Mouse (Mus musculus): ENCODE measurements around the gene Agfg1. TPM values are rescaled to one million over a fixed set of nuclear protein-coding genes. Genes with fewer than 3 reads are reported as not detected.

Gene Agfg1
- total RNA-seq, 1 experiment = 66.6 TPM

- Histone ChIP-seq H3K36me3 (ENCODE audit: control insufficient read depth, insufficient read depth, low read length, poor library complexity, severe bottlenecking) (no peaks in the 10 kb centered on the region), H3K4me1 (ENCODE audit: control insufficient read depth in 2 of 2, insufficient read depth in 2 of 2, low read length in 2 of 2, poor library complexity in 1 of 2) (no peaks in the 10 kb centered on the region), H3K9me3 (ENCODE audit: control insufficient read depth, insufficient read depth, low read depth, low read length) (no peaks in the 10 kb centered on the region), H3K27ac (ENCODE audit: insufficient read depth, low read depth, low read length, poor library complexity, severe bottlenecking) (no peak overlapping the region), H3K9ac (ENCODE audit: insufficient read depth, low read depth, low read length, poor library complexity, severe bottlenecking) (no peak overlapping the region), H3K4me3 (ENCODE audit: insufficient read depth in 1 of 2, low read depth in 1 of 2, low read length in 2 of 2, poor library complexity in 1 of 2, severe bottlenecking in 1 of 2) (no peak overlapping the region)
- TF ChIP-seq CHD2 (IDR thresholded peaks at IDR 0.05; ENCODE audit: low read depth, low read length) = no peak
- no peak for TF ChIP-seq ZNF384 (IDR thresholded peaks at IDR 0.05; ENCODE audit: low read depth, low read length)
- no peak for DNase-seq (ENCODE audit: low read depth, low spot score)
- in situ Hi-C loops (cut with MboI; ENCODE audit: low sequenced_read_pairs in 2 of 2, unreplicated experiment in 2 of 2) = loop anchor here (10.0 to 25.0 kb wide), 2 partner anchors 184 to 186 kb away; no protein-coding TSS in a partner anchor
These were observed 38.0 kb upstream of the Agfg1 start for GRCm38 (mm10) chr1:82801105-82801783.

GRCm38 (mm10) chr1:82803608-82804007 lies 35.7 kb upstream of the Agfg1 start:
- H3K27ac ChIP-seq (ENCODE audit: insufficient read depth, low read depth, low read length, poor library complexity, severe bottlenecking) = no peak overlapping the region
- TF ChIP-seq ZC3H11A (IDR thresholded peaks at IDR 0.05; ENCODE audit: borderline replicate concordance, low read depth, low read length) (peak; percentile 92), HCFC1 (IDR thresholded peaks at IDR 0.05; ENCODE audit: borderline replicate concordance, insufficient read depth, low read length) (no peak), MAFK (IDR thresholded peaks at IDR 0.05; ENCODE audit: insufficient read depth, low read depth, low read length) (no peak)
- no peaks in the 10 kb centered on the region for H3K9me3 ChIP-seq (ENCODE audit: control insufficient read depth, insufficient read depth, low read depth, low read length)
- no peaks in the 10 kb centered on the region for H3K4me1 ChIP-seq (ENCODE audit: control insufficient read depth in 2 of 2, insufficient read depth in 2 of 2, low read length in 2 of 2, poor library complexity in 1 of 2)
- no peak overlapping the region for H3K4me3 ChIP-seq (ENCODE audit: insufficient read depth in 1 of 2, low read depth in 1 of 2, low read length in 2 of 2, poor library complexity in 1 of 2, severe bottlenecking in 1 of 2)
- H3K9ac ChIP-seq (ENCODE audit: insufficient read depth, low read depth, low read length, poor library complexity, severe bottlenecking) = no peak overlapping the region
- peak; percentile 60 for DNase-seq (ENCODE audit: low read depth, low spot score)
- H3K36me3 ChIP-seq (ENCODE audit: control insufficient read depth, insufficient read depth, low read length, poor library complexity, severe bottlenecking) = no peaks in the 10 kb centered on the region
- in situ Hi-C loops (cut with MboI; ENCODE audit: low sequenced_read_pairs in 2 of 2, unreplicated experiment in 2 of 2) = loop anchor here (10.0 to 25.0 kb wide), 2 partner anchors 181 to 184 kb away; no protein-coding TSS in a partner anchor

- Histone ChIP-seq H3K9ac (ENCODE audit: insufficient read depth, low read depth, low read length, poor library complexity, severe bottlenecking) (no peak overlapping the region), H3K27ac (ENCODE audit: insufficient read depth, low read depth, low read length, poor library complexity, severe bottlenecking) (no peak overlapping the region), H3K36me3 (ENCODE audit: control insufficient read depth, insufficient read depth, low read length, poor library complexity, severe bottlenecking) (no peaks in the 10 kb centered on the region), H3K4me3 (ENCODE audit: insufficient read depth in 1 of 2, low read depth in 1 of 2, low read length in 2 of 2, poor library complexity in 1 of 2, severe bottlenecking in 1 of 2) (no peak overlapping the region), H3K9me3 (ENCODE audit: control insufficient read depth, insufficient read depth, low read depth, low read length) (no peaks in the 10 kb centered on the region), H3K4me1 (ENCODE audit: control insufficient read depth in 2 of 2, insufficient read depth in 2 of 2, low read length in 2 of 2, poor library complexity in 1 of 2) (no peaks in the 10 kb centered on the region)
- no peak for TF ChIP-seq ZC3H11A (IDR thresholded peaks at IDR 0.05; ENCODE audit: borderline replicate concordance, low read depth, low read length)
- no peak for TF ChIP-seq HCFC1 (IDR thresholded peaks at IDR 0.05; ENCODE audit: borderline replicate concordance, insufficient read depth, low read length)
- TF ChIP-seq ZNF384 (IDR thresholded peaks at IDR 0.05; ENCODE audit: low read depth, low read length) = no peak
- TF ChIP-seq CHD2 (IDR thresholded peaks at IDR 0.05; ENCODE audit: low read depth, low read length) = no peak
- no peak for TF ChIP-seq MAFK (IDR thresholded peaks at IDR 0.05; ENCODE audit: insufficient read depth, low read depth, low read length)
- DNase-seq (ENCODE audit: low read depth, low spot score) = no peak
- in situ Hi-C loops (cut with MboI; ENCODE audit: low sequenced_read_pairs in 2 of 2, unreplicated experiment in 2 of 2) = loop anchor here (10.0 to 25.0 kb wide), 2 partner anchors 181 to 183 kb away; no protein-coding TSS in a partner anchor
These were observed 35.2 kb upstream of the Agfg1 start for GRCm38 (mm10) chr1:82804059-82804458.

- TF ChIP-seq MAFK (IDR thresholded peaks at IDR 0.05; ENCODE audit: insufficient read depth, low read depth, low read length) (no peak), ZNF384 (IDR thresholded peaks at IDR 0.05; ENCODE audit: low read depth, low read length) (no peak), ZC3H11A (IDR thresholded peaks at IDR 0.05; ENCODE audit: borderline replicate concordance, low read depth, low read length) (no peak), CHD2 (IDR thresholded peaks at IDR 0.05; ENCODE audit: low read depth, low read length) (no peak), HCFC1 (IDR thresholded peaks at IDR 0.05; ENCODE audit: borderline replicate concordance, insufficient read depth, low read length) (no peak)
- Histone ChIP-seq H3K4me3 (ENCODE audit: insufficient read depth in 1 of 2, low read depth in 1 of 2, low read length in 2 of 2, poor library complexity in 1 of 2, severe bottlenecking in 1 of 2) (no peak overlapping the region), H3K4me1 (ENCODE audit: control insufficient read depth in 2 of 2, insufficient read depth in 2 of 2, low read length in 2 of 2, poor library complexity in 1 of 2) (no peaks in the 10 kb centered on the region), H3K9me3 (ENCODE audit: control insufficient read depth, insufficient read depth, low read depth, low read length) (no peaks in the 10 kb centered on the region), H3K36me3 (ENCODE audit: control insufficient read depth, insufficient read depth, low read length, poor library complexity, severe bottlenecking) (no peaks in the 10 kb centered on the region), H3K9ac (ENCODE audit: insufficient read depth, low read depth, low read length, poor library complexity, severe bottlenecking) (no peak overlapping the region), H3K27ac (ENCODE audit: insufficient read depth, low read depth, low read length, poor library complexity, severe bottlenecking) (no peak overlapping the region)
- in situ Hi-C loops (cut with MboI; ENCODE audit: low sequenced_read_pairs in 2 of 2, unreplicated experiment in 2 of 2) = loop anchor here (10.0 to 25.0 kb wide), 2 partner anchors 178 to 181 kb away; no protein-coding TSS in a partner anchor
- DNase-seq (ENCODE audit: low read depth, low spot score) = no peak
These were observed 32.9 kb upstream of the Agfg1 start for GRCm38 (mm10) chr1:82806391-82806790.

Data from ES-E14 (cell line).